Mouse (Mus musculus) spleen, adult 2 months (tissue): ENCODE results near the gene Nav3.

Source experiments
- CTCF ChIP-seq: fragments of 200-500 bp; IDR thresholded peaks from 2 replicates; pipeline ENCODE4 v1.5.1; 2011; ENCODE audit warnings: mild to moderate bottlenecking, inconsistent platforms; ENCODE audit not compliant: insufficient read depth, insufficient read length, insufficient replicate concordance; ENCODE audit errors: extremely low read depth
- POLR2A ChIP-seq: fragments of 200-500 bp; IDR thresholded peaks from 2 replicates; pipeline ENCODE4 v1.6.1; 2011; ENCODE audit warnings: low read depth, low read length, inconsistent platforms

- no peak for TF ChIP-seq CTCF
- no peak for TF ChIP-seq POLR2A
Observed at GRCm38 (mm10) chr10:109973483-109973882, 482.5 kb downstream of the Nav3 start.
